Mouse (Mus musculus): ENCODE measurements around the gene Gm4567. TPM values are rescaled to one million over a fixed set of nuclear protein-coding genes. Genes with fewer than 3 reads are reported as not detected.
"Not testable (repeated sequence)": the region's sequence is repeated elsewhere in the genome, so short reads cannot be mapped to it uniquely, and the experiment has no call there.

Gm4567 gene
- total RNA-seq (2015) (not detected in 2 replicates), total RNA-seq (2017) (not detected in 2 replicates)

DNA sequence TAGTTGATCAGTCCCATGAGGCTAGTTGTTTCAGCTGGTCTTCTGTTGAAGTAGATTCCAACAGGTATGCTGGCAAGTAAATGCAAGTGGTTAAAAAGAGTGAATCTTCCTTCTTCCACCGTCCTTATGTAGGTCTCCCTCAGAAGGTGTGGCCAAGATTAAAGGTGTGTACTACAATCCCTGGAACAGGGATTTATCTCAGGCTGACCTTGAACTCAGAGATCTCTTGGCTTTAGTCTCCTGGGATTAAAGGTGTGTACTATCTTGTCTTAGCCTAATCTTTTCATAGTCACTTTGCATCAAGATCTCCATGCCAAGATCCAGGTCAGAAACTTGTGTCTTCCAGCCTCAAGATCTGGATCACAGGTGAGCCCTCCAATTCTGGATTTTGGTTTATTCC lies at the start of gene Gm4567:
Gene Gm4567 (minus strand): TSS at position 101 of the 400 bp plus-strand sequence.
- ATAC-seq (replicated peaks; ENCODE audit: poor library complexity): not testable (repeated sequence)

DNA sequence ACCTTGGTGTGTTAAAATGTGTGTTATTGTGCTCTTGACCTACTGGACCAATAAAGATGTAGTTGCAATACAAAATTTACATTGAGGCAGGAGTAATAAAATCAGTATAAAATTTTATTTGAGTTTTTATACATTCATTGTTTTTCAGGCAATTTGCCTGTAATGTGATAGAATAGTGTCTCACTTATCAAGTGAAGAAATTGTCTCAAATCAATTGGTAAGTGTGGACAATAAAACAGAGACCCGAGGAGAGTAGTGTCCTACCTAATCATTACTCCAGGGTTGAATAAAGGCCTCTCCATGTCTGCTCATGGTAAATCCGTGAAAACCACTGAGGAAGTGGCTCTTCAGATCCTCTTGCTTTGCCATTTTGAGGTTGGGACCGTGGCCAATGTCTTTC lies 41.9 kb upstream of the Gm4567 start, which contains the start of gene Vmn1r157:
Gene Vmn1r157 (plus strand): TSS at position 301 of the 400 bp plus-strand sequence.
- ATAC-seq (replicated peaks; ENCODE audit: poor library complexity): not testable (repeated sequence)

DNA sequence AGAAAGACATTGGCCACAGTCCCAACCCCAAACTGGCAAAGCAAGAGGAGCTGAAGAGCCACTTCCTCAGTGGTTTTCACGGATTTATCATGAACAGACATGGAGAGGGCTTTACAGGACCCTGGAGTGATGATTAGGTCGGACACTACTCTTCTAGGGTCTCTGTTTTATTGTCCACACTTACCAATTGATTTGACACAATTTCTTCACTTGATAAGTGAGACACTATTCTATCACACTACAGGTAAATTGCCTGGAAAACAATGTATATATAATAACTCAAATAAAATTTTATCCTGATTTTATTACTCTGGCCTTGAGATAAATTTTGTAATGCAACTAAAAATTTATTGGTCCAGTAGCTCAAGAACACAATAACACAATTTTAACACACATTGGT lies 27.3 kb downstream of the Gm4567 start, which contains the start of gene Gm8693:
Gene Gm8693 (minus strand): TSS at position 101 of the 400 bp plus-strand sequence.
- not testable (repeated sequence) for ATAC-seq (replicated peaks; ENCODE audit: poor library complexity)

Other genes with a start within 250 kb of the Gm4567 start
- gene Vmn1r151, start 220.0 kb downstream of the Gm4567 start, total RNA-seq (2015): not detected in 2 replicates
- not detected in 2 replicates for gene Vmn1r151, start 220.0 kb downstream of the Gm4567 start, total RNA-seq (2017)
- not detected in 2 replicates for gene Vmn1r152, start 196.7 kb downstream of the Gm4567 start, total RNA-seq (2015)
- gene Vmn1r152, start 196.7 kb downstream of the Gm4567 start, total RNA-seq (2017): not detected in 2 replicates
- gene Gm8677, start 184.8 kb downstream of the Gm4567 start, total RNA-seq (2015): not detected in 2 replicates
- not detected in 2 replicates for gene Gm8677, start 184.8 kb downstream of the Gm4567 start, total RNA-seq (2017)
- gene Gm4201, start 154.4 kb downstream of the Gm4567 start, total RNA-seq (2015): not detected in 2 replicates
- not detected in 2 replicates for gene Gm4201, start 154.4 kb downstream of the Gm4567 start, total RNA-seq (2017)
- not detected in 2 replicates for gene Gm4565, start 131.6 kb downstream of the Gm4567 start, total RNA-seq (2015)
- gene Gm4565, start 131.6 kb downstream of the Gm4567 start, total RNA-seq (2017): not detected in 2 replicates
- gene Vmn1r155, start 61.7 kb downstream of the Gm4567 start, total RNA-seq (2015): not detected in 2 replicates
- not detected in 2 replicates for gene Vmn1r155, start 61.7 kb downstream of the Gm4567 start, total RNA-seq (2017)
- gene Gm8693, start 27.4 kb downstream of the Gm4567 start, total RNA-seq (2015): not detected in 2 replicates
- not detected in 2 replicates for gene Gm8693, start 27.4 kb downstream of the Gm4567 start, total RNA-seq (2017)
- gene Vmn1r157, start 42.0 kb upstream of the Gm4567 start, total RNA-seq (2015): not detected in 2 replicates
- gene Vmn1r157, start 42.0 kb upstream of the Gm4567 start, total RNA-seq (2017): not detected in 2 replicates
- gene Vmn1r158, start 71.1 kb upstream of the Gm4567 start, total RNA-seq (2015): not detected in 2 replicates
- not detected in 2 replicates for gene Vmn1r158, start 71.1 kb upstream of the Gm4567 start, total RNA-seq (2017)
- not detected in 2 replicates for gene Vmn1r159, start 123.9 kb upstream of the Gm4567 start, total RNA-seq (2015)
- not detected in 2 replicates for gene Vmn1r159, start 123.9 kb upstream of the Gm4567 start, total RNA-seq (2017)
- not detected in 2 replicates for gene Vmn1r160, start 151.5 kb upstream of the Gm4567 start, total RNA-seq (2015)
- gene Vmn1r160, start 151.5 kb upstream of the Gm4567 start, total RNA-seq (2017): not detected in 2 replicates

All from megakaryocyte progenitor cell, adult 5-6 weeks (primary cell).